Mouse (Mus musculus): ENCODE measurements around the gene Chil3. TPM values are rescaled to one million over a fixed set of nuclear protein-coding genes. Genes with fewer than 3 reads are reported as not detected.

Gene Chil3
- polyA plus RNA-seq, 1 experiment from 2014 or later: not detected

DNA sequence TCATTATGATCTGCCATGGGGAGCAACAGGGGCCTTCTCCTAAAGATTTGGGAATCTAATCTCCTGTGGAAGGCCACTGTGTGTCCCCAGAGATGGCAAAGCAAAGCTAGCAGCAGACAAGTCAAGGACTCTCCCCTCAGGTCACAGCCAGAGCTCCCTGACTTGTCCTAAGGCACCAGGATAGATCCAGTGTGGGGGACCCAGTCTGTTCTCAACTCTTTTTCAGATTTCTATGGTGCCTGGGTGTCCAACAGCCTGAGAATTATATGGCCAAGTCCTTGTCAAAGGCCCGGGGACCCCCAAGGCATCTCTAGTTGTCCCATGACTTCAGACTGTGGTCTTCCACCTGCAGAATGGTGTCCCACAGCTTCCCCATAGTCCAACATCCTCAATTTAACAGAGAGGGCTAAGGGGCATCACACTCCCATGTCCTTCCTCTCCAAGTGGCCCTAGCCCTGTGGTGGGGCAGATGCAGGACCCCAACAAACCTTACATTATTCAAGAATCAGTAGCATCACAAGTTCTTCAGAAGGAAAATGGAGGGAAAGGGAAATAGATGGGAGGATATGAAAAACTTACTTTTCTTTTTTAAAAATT is 3.9 kb upstream of the Chil3 start:
- no peak overlapping the region for H3K4me2 ChIP-seq (replicated peaks; ENCODE audit: low read depth, low read length)
- peaks cover 7% of the 10 kb centered on the region for H3K9me3 ChIP-seq (ENCODE audit: control insufficient read depth, low read length)
- H3K36me3 ChIP-seq (ENCODE audit: control insufficient read depth, insufficient read depth, low read length): no peaks in the 10 kb centered on the region
- H3K9ac ChIP-seq (ENCODE audit: low read depth, low read length): no peak overlapping the region
- H3K4me3 ChIP-seq (ENCODE audit: low read length): no peak overlapping the region
- no peak overlapping the region for H3K27ac ChIP-seq (ENCODE audit: low read depth, low read length)
- no peaks in the 10 kb centered on the region for H3K27me3 ChIP-seq (ENCODE audit: control insufficient read depth, insufficient read depth, low read length)
- ATAC-seq (ENCODE audit: low FRiP score, low TSS enrichment): no peak
- 86% methylated on average over 1 of the region's 1 CpGs for WGBS
- no peaks in the 10 kb centered on the region for H3K4me1 ChIP-seq (ENCODE audit: control insufficient read depth, insufficient read depth, low read length)

DNA sequence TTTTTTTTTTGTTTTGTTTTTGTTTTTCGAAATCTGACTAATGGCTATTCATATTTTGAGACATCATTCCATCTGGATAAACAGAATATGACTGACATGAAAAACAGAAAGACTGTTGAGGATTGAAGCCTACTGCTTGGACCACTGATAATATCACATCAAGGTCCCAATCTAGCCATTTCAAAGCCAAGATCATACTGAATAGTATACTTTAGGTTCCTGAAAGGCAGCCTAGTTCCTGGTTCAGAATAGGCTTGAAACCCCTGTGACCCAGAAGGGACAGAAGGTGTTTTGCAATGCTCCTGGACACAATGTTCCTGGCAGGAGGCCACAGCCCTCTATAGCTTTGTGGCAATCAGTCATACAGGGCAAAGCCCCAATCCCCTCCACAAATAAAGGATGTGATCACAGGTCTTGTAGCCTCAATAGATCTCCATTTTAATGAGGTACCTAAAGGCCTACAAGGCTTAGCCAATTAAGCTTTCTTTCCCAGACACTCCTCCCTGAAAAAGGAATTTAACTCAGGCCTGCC is 3.2 kb upstream of the Chil3 start:
- Histone ChIP-seq H3K9ac (ENCODE audit: low read depth, low read length) (no peak overlapping the region), H3K4me2 (replicated peaks; ENCODE audit: low read depth, low read length) (no peak overlapping the region), H3K27ac (ENCODE audit: low read depth, low read length) (no peak overlapping the region), H3K4me1 (ENCODE audit: control insufficient read depth, insufficient read depth, low read length) (no peaks in the 10 kb centered on the region), H3K27me3 (ENCODE audit: control insufficient read depth, insufficient read depth, low read length) (no peaks in the 10 kb centered on the region), H3K36me3 (ENCODE audit: control insufficient read depth, insufficient read depth, low read length) (no peaks in the 10 kb centered on the region), H3K9me3 (ENCODE audit: control insufficient read depth, low read length) (peaks cover 7% of the 10 kb centered on the region), H3K4me3 (ENCODE audit: low read length) (no peak overlapping the region)
- no peak for ATAC-seq (ENCODE audit: low FRiP score, low TSS enrichment)
- WGBS: 57% methylated on average over 1 of the region's 1 CpGs

DNA sequence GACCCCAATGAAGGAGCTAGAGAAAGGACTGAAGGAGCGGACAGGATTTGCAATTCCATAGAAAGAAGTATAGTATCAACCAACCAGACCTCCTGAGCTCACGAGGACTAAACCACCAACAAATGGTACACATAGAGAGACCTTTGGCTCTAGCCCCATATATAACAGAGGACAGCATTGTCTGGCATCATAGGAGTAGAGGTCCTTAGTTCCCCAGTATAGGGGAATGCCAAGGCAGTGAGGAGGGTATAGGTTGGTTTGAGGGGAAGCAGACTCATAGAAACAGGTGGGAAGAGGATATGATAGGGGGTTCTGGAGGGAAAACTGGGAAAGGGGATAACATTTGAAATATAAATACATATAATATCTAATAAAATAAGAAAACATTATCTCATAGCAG is 13.0 kb downstream of the Chil3 start:
- no peak overlapping the region for H3K9ac ChIP-seq (ENCODE audit: low read depth, low read length)
- H3K9me3 ChIP-seq (ENCODE audit: control insufficient read depth, low read length): no peaks in the 10 kb centered on the region
- H3K36me3 ChIP-seq (ENCODE audit: control insufficient read depth, insufficient read depth, low read length): no peaks in the 10 kb centered on the region
- no peak overlapping the region for H3K27ac ChIP-seq (ENCODE audit: low read depth, low read length)
- no peaks in the 10 kb centered on the region for H3K4me1 ChIP-seq (ENCODE audit: control insufficient read depth, insufficient read depth, low read length)
- ATAC-seq (ENCODE audit: low FRiP score, low TSS enrichment): no peak
- H3K27me3 ChIP-seq (ENCODE audit: control insufficient read depth, insufficient read depth, low read length): no peaks in the 10 kb centered on the region
- no peak overlapping the region for H3K4me2 ChIP-seq (replicated peaks; ENCODE audit: low read depth, low read length)
- H3K4me3 ChIP-seq (ENCODE audit: low read length): no peak overlapping the region
- 80% methylated on average over 2 of the region's 2 CpGs for WGBS

DNA sequence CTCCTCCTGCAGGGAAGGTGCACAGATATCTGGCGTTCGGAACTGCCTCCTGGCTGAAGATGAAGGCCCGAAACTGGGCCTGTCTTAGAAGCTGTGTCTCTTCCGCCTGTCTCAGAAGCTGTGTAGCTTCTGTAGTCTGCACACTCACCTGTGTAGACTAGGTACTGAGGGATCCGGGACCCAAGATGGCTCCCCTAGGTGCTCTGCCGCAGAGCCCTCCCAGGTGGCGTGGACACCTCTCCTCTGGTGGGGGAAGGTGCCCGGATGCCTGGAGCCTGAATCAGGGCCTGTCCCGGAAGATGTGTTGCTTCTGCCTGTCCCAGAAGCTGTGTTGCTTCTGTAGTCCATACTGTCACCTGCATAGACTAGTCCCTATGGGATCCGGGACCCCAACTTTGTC is 23.3 kb downstream of the Chil3 start:
- Histone ChIP-seq H3K4me3 (ENCODE audit: low read length) (no peak overlapping the region), H3K36me3 (ENCODE audit: control insufficient read depth, insufficient read depth, low read length) (no peaks in the 10 kb centered on the region), H3K4me1 (ENCODE audit: control insufficient read depth, insufficient read depth, low read length) (no peaks in the 10 kb centered on the region), H3K27me3 (ENCODE audit: control insufficient read depth, insufficient read depth, low read length) (no peaks in the 10 kb centered on the region), H3K9me3 (ENCODE audit: control insufficient read depth, low read length) (peaks cover 16% of the 10 kb centered on the region), H3K4me2 (replicated peaks; ENCODE audit: low read depth, low read length) (no peak overlapping the region), H3K27ac (ENCODE audit: low read depth, low read length) (no peak overlapping the region), H3K9ac (ENCODE audit: low read depth, low read length) (no peak overlapping the region)
- ATAC-seq (ENCODE audit: low FRiP score, low TSS enrichment): no peak
- WGBS: 92% methylated on average over 10 of the region's 10 CpGs

DNA sequence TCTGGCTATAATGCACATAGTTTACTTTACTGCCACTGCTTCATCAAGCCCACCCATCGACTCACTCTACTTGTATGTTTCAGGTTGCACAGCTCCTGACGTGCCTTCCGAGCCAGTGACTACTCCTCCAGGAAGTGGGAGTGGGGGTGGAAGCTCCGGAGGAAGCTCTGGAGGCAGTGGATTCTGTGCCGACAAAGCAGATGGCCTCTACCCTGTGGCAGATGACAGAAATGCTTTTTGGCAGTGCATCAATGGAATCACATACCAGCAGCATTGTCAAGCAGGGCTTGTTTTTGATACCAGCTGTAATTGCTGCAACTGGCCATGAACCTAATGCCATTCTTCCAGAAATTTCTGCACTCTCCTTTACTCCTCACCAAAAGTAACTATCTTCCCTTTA is 35.7 kb downstream of the Chil3 start:
- Histone ChIP-seq H3K9ac (ENCODE audit: low read depth, low read length) (no peak overlapping the region), H3K27me3 (ENCODE audit: control insufficient read depth, insufficient read depth, low read length) (no peaks in the 10 kb centered on the region), H3K9me3 (ENCODE audit: control insufficient read depth, low read length) (no peaks in the 10 kb centered on the region), H3K4me3 (ENCODE audit: low read length) (no peak overlapping the region), H3K4me1 (ENCODE audit: control insufficient read depth, insufficient read depth, low read length) (no peaks in the 10 kb centered on the region), H3K36me3 (ENCODE audit: control insufficient read depth, insufficient read depth, low read length) (no peaks in the 10 kb centered on the region), H3K4me2 (replicated peaks; ENCODE audit: low read depth, low read length) (no peak overlapping the region), H3K27ac (ENCODE audit: low read depth, low read length) (no peak overlapping the region)
- no peak for ATAC-seq (ENCODE audit: low FRiP score, low TSS enrichment)
- WGBS: 78% methylated on average over 5 of the region's 5 CpGs

DNA sequence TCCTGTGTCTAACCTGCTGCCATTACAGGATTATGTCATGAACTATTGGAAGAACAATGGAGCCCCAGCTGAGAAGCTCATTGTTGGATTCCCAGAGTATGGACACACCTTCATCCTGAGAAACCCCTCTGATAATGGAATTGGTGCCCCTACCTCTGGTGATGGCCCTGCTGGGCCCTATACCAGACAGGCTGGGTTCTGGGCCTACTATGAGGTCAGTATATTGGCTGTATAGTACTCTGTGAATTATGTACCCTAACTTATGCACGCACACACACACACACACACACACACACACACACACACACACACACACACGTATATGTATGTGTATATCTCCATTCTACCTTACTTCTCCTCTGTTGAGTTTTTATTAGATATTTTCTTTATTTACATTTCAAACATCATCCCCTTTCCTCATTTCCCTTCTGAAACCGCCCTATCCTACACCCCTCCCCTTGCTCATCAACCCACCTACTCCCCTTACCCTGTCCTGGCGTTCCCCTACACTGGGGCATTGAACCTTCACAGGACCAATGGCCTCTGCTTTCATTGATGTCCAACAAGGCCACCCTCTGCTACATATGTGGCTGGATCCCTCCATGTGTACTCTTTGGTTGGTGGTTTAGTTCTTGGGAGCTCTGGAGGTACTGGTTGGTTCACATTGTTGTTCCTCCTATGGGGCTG is 38.4 kb downstream of the Chil3 start:
- Histone ChIP-seq H3K27me3 (ENCODE audit: control insufficient read depth, insufficient read depth, low read length) (no peaks in the 10 kb centered on the region), H3K4me2 (replicated peaks; ENCODE audit: low read depth, low read length) (no peak overlapping the region), H3K4me1 (ENCODE audit: control insufficient read depth, insufficient read depth, low read length) (no peaks in the 10 kb centered on the region), H3K36me3 (ENCODE audit: control insufficient read depth, insufficient read depth, low read length) (no peaks in the 10 kb centered on the region), H3K4me3 (ENCODE audit: low read length) (no peak overlapping the region), H3K9ac (ENCODE audit: low read depth, low read length) (no peak overlapping the region), H3K27ac (ENCODE audit: low read depth, low read length) (no peak overlapping the region), H3K9me3 (ENCODE audit: control insufficient read depth, low read length) (no peaks in the 10 kb centered on the region)
- 75% methylated on average over 4 of the region's 4 CpGs for WGBS
- ATAC-seq (ENCODE audit: low FRiP score, low TSS enrichment): no peak

DNA sequence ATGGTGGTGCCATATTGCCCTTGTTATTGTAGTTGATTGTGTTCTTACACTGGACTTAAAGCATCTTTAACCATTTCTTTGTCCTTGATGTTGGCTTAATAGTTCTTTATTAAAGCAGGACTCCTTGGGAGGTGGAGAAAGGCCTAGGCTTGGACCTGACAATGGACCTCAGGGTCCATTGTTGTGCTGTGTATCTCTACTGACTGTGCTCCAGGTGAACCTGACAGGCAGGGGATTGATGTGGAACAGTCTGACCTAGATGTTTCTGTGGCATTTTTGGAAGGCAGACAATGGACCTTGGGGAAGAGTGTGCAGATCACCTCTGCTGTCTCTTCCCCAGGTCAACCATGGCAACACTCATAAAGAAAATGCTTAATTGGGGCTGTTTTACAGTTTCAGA is 40.4 kb downstream of the Chil3 start:
- Histone ChIP-seq H3K4me3 (ENCODE audit: low read length) (no peak overlapping the region), H3K36me3 (ENCODE audit: control insufficient read depth, insufficient read depth, low read length) (no peaks in the 10 kb centered on the region), H3K4me2 (replicated peaks; ENCODE audit: low read depth, low read length) (no peak overlapping the region), H3K9me3 (ENCODE audit: control insufficient read depth, low read length) (no peaks in the 10 kb centered on the region), H3K27me3 (ENCODE audit: control insufficient read depth, insufficient read depth, low read length) (no peaks in the 10 kb centered on the region), H3K9ac (ENCODE audit: low read depth, low read length) (no peak overlapping the region), H3K4me1 (ENCODE audit: control insufficient read depth, insufficient read depth, low read length) (no peaks in the 10 kb centered on the region), H3K27ac (ENCODE audit: low read depth, low read length) (no peak overlapping the region)
- no peak for ATAC-seq (ENCODE audit: low FRiP score, low TSS enrichment)

DNA sequence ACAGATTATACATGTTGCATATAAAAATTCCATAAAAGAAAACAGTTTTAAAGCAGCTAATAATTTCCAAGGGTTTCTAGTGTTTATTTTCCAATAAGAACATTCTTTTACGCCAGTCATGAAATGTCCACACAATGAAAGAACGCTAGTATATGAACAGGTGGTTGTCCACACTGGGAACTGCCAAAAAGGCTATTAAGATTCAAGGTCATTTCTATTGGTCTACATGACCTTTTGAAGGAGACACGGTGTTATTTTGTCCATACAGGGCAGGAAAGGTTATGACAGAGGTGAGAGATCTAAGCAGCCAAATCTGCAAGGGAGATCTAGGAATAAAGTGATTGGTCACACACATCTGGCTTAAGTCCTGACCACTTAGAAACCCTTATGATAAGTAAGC is 54.4 kb downstream of the Chil3 start, which contains the start of gene Chia1:
Chia1 (plus strand) TSS at position 301 of the 400 bp plus-strand sequence.
- Histone ChIP-seq H3K27me3 (ENCODE audit: control insufficient read depth, insufficient read depth, low read length) (no peaks in the 10 kb centered on the region), H3K27ac (ENCODE audit: low read depth, low read length) (no peak within 1 kb of the TSS), H3K4me3 (ENCODE audit: low read length) (no peak within 1 kb of the TSS), H3K4me1 (ENCODE audit: control insufficient read depth, insufficient read depth, low read length) (no peaks in the 10 kb centered on the region), H3K9me3 (ENCODE audit: control insufficient read depth, low read length) (no peaks in the 10 kb centered on the region), H3K9ac (ENCODE audit: low read depth, low read length) (no peak within 1 kb of the TSS), H3K4me2 (replicated peaks; ENCODE audit: low read depth, low read length) (no peak within 1 kb of the TSS), H3K36me3 (ENCODE audit: control insufficient read depth, insufficient read depth, low read length) (no peaks in the 10 kb centered on the region)
- ATAC-seq (ENCODE audit: low FRiP score, low TSS enrichment): no peak
- 76% methylated on average over 3 of the region's 3 CpGs for WGBS
